Mouse (Mus musculus) heart, embryonic 13.5 days (tissue): ENCODE measurements around the gene Vars. TPM values are rescaled to one million over a fixed set of nuclear protein-coding genes. Genes with fewer than 3 reads are reported as not detected.
"Not testable (repeated sequence)": the region's sequence is repeated elsewhere in the genome, so short reads cannot be mapped to it uniquely, and the experiment has no call there.

ENCODE experiments used
- ATAC-seq: fragments of 200-750 bp; cut with Nextera tagmentation; 2 replicates; pipeline ENCODE4 v1.8.0; 2017; ENCODE audit warnings: moderate TSS enrichment; ENCODE audit not compliant: insufficient number of reproducible peaks, low FRiP score, low TSS enrichment; ENCODE audit errors: extremely low read depth
- H3K27ac ChIP-seq: fragments of 300-500 bp; sonication (generic); replicated peaks from 2 replicates; pipeline ENCODE4 v1.5.1; 2015; ENCODE audit warnings: moderate library complexity, mild to moderate bottlenecking, inconsistent platforms
- H3K27me3 ChIP-seq: fragments of 300-500 bp; sonication (generic); replicated peaks from 2 replicates; pipeline ENCODE4 v1.6.1; 2015; ENCODE audit warnings: mild to moderate bottlenecking, inconsistent platforms
- H3K36me3 ChIP-seq: fragments of 300-500 bp; sonication (generic); 2 replicates; pipeline ENCODE4 v1.6.1; 2015; ENCODE audit warnings: mild to moderate bottlenecking, inconsistent platforms
- H3K4me1 ChIP-seq: fragments of 300-500 bp; sonication (generic); 2 replicates; pipeline ENCODE4 v1.6.1; 2015; ENCODE audit warnings: inconsistent platforms
- H3K4me2 ChIP-seq: fragments of 300-500 bp; sonication (generic); 2 replicates; pipeline ENCODE4 v1.6.1; 2015; ENCODE audit warnings: inconsistent platforms, mild to moderate bottlenecking, moderate library complexity
- H3K4me3 ChIP-seq: fragments of 300-500 bp; sonication (generic); 2 replicates; pipeline ENCODE4 v1.5.1; 2015; ENCODE audit warnings: moderate library complexity, mild to moderate bottlenecking, inconsistent platforms
- H3K9ac ChIP-seq: fragments of 300-500 bp; sonication (generic); 2 replicates; pipeline ENCODE4 v1.6.1; 2015; ENCODE audit warnings: inconsistent platforms, mild to moderate bottlenecking, moderate library complexity
- H3K9me3 ChIP-seq: fragments of 300-500 bp; sonication (generic); 2 replicates; pipeline ENCODE4 v1.6.1; 2016; ENCODE audit warnings: inconsistent platforms
- WGBS: fragments of 180-500 bp; shearing (Covaris S2); methylation state at CpG from one replicate; pipeline ENCODE4 v1.1.7; 2015; ENCODE audit warnings: mixed read lengths; 5-methylcytosine and 5-hydroxymethylcytosine counted together
- polyA plus RNA-seq: library from polyadenylated mRNA; unstranded; fragments of >200 nt; fragmentation: Nextera tagmentation; extraction: Ambion mirVana; gene quantifications from 2 replicates; pipeline ENCODE4 v1.2.1, GENCODE M21; 2015

The Vars gene
- polyA plus RNA-seq, 1 experiment from 2014 or later: 63.0 TPM

DNA sequence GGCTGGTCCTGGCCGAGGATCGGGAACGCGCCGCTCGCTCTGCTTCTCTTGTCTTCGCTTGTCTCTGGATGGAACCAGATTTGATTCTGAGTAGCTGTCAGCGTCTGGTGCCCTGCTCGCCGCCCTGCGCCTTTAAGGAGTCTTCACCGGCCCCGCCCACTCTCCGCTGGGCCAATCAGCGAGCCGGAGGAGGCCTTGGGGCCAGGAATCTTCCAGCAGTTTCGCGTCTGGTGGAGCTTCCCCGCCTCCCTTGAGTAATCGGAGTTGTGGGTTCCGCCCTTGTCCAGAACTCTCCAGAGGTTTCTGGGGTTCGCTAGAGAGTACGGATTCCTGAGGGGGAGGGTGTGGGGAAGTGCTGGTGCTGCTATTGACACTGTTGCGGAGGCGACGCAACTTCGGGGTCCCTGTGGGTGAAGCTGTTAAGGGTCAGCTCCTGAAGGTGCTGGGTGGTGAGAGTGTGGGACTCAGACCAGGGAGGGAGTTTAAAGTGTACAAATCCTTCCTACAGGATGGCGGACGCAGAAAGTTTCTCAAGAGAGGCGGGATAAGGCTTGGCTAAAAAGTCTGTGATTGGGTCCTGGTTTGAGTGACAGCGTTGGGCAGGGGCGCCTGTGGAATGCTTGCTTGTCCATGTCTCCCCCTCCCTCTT, 41.5 kb upstream of the Vars start, which contains the start of gene Hspa1b:
Gene Hspa1b, minus strand, starts transcription at position 109 of the 649 bp plus-strand sequence.
- Histone ChIP-seq H3K27me3 (peaks cover 40% of the 10 kb centered on the region), H3K9ac (peak within 1 kb of the TSS; percentile 84), H3K4me3 (peak within 1 kb of the TSS; percentile 64), H3K4me2 (peak within 1 kb of the TSS; percentile 85), H3K27ac (peak within 1 kb of the TSS; percentile 97)
- peak; percentile 88 for ATAC-seq
- H3K36me3 ChIP-seq, H3K9me3 ChIP-seq, H3K4me1 ChIP-seq: not testable (repeated sequence)
- under 1% methylated on average over 32 of the region's 32 CpGs for WGBS

DNA sequence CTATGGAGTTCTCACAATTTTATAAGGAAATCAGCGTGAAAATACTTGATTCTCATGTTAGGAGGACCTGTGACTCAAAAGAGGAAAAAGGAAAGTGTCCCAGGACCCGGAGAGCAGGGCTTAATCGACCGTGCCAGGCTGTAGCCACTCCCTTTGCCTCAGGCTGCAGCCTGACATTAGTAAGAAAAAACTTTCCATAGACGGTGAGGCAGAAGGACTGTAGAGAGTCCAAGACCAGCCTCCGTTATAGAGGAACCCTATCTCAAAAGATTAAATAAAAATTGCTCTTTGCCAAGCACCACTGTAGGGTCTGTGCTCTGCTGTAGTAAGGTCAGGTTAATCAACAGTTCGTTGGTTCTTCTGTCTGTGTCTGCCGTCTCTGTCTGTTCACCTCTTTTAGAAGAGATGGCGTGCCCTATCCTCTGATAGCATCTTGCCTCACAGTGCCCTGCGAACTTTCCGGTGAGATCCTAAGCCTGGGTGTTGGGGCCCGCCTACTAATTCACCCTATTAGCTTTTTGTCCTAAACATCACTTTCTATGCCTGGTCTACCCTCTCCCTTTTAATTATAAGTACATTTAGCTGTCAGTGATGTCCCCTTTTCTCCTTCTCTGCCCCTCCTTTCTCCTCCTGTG, 40.8 kb upstream of the Vars start:
- Histone ChIP-seq H3K4me1 (peaks cover 12% of the 10 kb centered on the region), H3K4me3 (peak overlapping the region; percentile 64), H3K4me2 (peak overlapping the region; percentile 85), H3K9ac (peak overlapping the region; percentile 84), H3K36me3 (no peaks in the 10 kb centered on the region), H3K9me3 (no peaks in the 10 kb centered on the region), H3K27ac (peak overlapping the region; percentile 97), H3K27me3 (peaks cover 37% of the 10 kb centered on the region)
- no peak for ATAC-seq
- WGBS: 11% methylated on average over 12 of the region's 12 CpGs

DNA sequence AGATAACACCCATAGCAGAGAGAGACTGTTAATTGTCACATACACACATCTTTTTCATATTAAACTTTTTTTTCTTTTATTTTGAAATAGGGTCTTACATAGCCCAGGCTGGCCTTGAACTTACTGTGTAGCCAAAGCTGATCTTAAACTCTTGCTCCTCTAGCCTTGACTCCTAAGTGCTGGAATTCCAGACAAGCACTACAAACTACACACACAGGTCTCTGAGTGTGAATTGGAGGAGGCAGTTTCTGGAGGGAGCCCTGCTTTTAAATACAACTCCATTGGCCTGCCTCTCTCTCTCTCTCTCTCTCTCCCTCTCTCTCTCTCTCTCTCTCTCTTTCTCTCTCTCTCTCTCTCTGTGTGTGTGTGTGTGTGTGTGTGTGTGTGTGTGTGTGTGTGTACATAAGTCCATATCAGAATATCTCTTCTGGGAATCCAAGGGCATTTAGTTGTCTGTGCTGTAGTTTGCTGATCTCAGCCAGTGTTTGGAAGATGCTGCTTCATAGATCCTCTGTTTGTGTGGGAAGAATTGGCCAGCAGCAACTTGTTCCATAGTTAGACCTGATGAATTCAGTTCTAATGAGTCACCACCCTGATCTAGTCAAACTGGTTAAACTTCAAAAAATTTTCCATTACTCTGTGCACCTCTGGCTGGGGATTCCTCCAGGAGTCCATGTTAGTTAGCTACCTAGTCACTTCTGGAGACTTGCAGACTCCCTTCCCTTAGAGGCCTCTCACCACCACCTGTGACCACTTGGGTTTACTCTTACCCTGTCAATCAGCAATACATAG, 39.9 kb upstream of the Vars start:
- no peaks in the 10 kb centered on the region for H3K9me3 ChIP-seq
- H3K9ac ChIP-seq: no peak overlapping the region
- no peak overlapping the region for H3K4me2 ChIP-seq
- no peaks in the 10 kb centered on the region for H3K36me3 ChIP-seq
- H3K4me3 ChIP-seq: no peak overlapping the region
- ATAC-seq: no peak
- peaks cover 35% of the 10 kb centered on the region for H3K27me3 ChIP-seq
- no peak overlapping the region for H3K27ac ChIP-seq
- peaks cover 16% of the 10 kb centered on the region for H3K4me1 ChIP-seq

DNA sequence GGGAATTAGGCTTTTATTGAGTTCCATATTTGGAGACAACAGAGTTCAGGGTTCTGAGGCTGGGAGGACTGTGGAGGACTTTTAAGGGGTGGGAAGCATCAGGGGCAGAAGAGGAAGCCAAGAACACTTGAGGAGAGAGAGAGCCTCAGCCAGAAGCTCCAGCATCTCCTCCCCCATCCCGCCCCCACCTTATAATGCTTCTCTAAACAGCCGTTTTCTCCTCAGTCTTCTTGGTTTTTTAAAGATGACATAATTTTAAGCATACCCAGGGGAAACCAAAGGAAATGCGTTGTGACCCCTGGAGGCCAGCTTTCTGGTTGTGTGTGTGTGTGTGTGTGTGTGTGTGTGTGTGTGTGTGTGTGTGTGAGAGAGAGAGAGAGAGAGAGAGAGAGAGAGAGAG, 38.7 kb upstream of the Vars start:
- Histone ChIP-seq H3K9me3 (no peaks in the 10 kb centered on the region), H3K36me3 (no peaks in the 10 kb centered on the region), H3K4me1 (peaks cover 17% of the 10 kb centered on the region), H3K27me3 (peaks cover 28% of the 10 kb centered on the region), H3K27ac (no peak overlapping the region), H3K4me2 (no peak overlapping the region), H3K9ac (peak overlapping the region; percentile 14; the same call in 1 of the 2 replicates), H3K4me3 (no peak overlapping the region)
- no peak for ATAC-seq
- 37% methylated on average over 3 of the region's 3 CpGs for WGBS

DNA sequence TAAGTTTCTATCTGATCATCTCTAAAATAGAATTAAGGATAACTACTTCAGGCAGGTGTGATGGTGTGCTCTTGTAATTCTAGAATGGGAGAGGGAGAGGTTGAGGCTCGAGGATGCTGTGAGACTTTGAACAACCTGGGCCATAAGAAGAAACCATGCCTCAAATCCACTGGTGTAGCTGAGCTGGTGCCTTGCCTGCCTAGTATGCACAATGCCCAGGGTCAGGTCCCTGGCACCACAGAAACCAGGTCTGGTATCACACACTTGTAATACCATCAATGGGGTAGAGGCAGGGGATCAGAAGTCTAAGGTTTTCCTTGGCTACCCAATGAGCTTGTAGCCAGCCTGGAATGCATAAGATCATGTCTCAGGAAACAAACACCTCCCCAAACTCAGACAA, 37.9 kb upstream of the Vars start:
- no peak overlapping the region for H3K9ac ChIP-seq
- no peaks in the 10 kb centered on the region for H3K36me3 ChIP-seq
- H3K27ac ChIP-seq: no peak overlapping the region
- no peak overlapping the region for H3K4me3 ChIP-seq
- ATAC-seq: no peak
- H3K27me3 ChIP-seq: peaks cover 32% of the 10 kb centered on the region
- WGBS: 60% methylated on average over 1 of the region's 1 CpGs
- H3K4me1 ChIP-seq: peaks cover 19% of the 10 kb centered on the region
- H3K4me2 ChIP-seq: no peak overlapping the region
- H3K9me3 ChIP-seq: no peaks in the 10 kb centered on the region

DNA sequence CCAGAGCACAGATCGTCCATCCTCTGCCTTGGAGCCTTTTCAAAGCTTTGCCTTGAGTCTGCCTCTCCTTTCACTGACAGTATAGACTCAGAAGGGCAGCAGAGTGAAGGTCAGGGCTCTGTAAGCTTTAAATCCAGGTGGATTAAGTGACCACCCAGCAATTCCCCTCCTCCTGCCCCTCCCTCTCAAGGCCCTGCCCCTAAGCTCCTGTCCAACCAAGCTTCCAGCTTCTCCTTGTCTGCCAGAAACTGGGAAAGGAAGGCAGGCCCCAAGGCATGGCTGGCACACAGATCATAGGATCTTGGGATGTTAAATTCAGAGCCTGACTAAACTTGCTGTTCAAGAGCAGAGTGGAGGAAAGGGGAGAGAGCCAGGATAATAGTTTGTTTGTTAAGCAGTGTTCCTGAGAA, 36.1 kb upstream of the Vars start:
- Histone ChIP-seq H3K4me1 (peaks cover 19% of the 10 kb centered on the region), H3K9ac (peak overlapping the region; percentile 34), H3K4me3 (no peak overlapping the region), H3K9me3 (no peaks in the 10 kb centered on the region), H3K27me3 (peaks cover 51% of the 10 kb centered on the region), H3K4me2 (no peak overlapping the region), H3K36me3 (no peaks in the 10 kb centered on the region), H3K27ac (0 out of 2 replicates have a peak overlapping the region, but pooled peaks have one; percentile 28)
- 7% methylated on average over 1 of the region's 1 CpGs for WGBS
- no peak for ATAC-seq

DNA sequence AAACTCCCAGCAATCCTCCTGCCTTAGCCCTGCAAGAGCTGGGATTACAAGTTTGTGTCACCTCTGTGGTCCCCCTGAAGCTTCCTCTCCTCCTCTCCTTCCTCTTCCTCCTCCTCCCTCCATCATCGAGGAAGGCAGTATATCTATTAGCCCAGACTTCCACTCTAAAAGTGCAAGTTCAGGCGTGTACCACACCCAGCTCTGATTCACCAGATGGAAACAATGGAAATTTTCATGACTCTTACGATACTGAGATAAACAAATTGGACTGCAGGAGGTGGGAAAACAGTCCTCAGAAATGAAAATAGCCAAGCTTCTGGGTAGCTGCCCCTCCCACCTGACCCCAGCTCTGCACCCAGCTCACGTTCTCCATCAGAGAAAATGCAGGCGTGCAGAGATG, 35.2 kb upstream of the Vars start:
- Histone ChIP-seq H3K36me3 (no peaks in the 10 kb centered on the region), H3K4me2 (no peak overlapping the region), H3K27me3 (peaks cover 54% of the 10 kb centered on the region), H3K9me3 (no peaks in the 10 kb centered on the region), H3K4me1 (peaks cover 11% of the 10 kb centered on the region; the same call in 1 of the 2 replicates), H3K27ac (0 out of 2 replicates have a peak overlapping the region, but pooled peaks have one; percentile 20), H3K9ac (no peak overlapping the region), H3K4me3 (no peak overlapping the region)
- WGBS: 49% methylated on average over 5 of the region's 5 CpGs
- no peak for ATAC-seq

DNA sequence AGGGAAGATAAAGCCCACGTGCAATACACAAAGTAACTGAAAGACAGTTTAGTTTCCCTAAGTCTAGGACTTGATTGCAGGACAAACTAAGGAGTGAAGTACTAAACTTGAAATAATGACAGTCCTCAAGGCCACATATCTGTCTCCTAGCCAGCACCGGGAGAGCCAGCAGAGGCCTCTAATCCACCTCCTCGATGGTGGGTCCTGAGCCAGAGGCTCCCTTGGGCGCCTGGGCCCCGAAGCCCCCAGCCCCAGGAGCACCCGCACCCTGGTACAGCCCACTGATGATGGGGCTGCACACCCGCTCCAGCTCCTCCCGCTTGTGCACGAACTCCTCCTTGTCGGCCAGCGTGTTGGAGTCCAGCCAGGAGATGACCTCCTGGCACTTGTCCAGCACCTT, 31.0 kb upstream of the Vars start, which contains the start of gene Gm20481:
Gene Gm20481, plus strand, starts transcription at position 91 of the 400 bp plus-strand sequence.
- H3K4me2 ChIP-seq, H3K9ac ChIP-seq, H3K4me3 ChIP-seq, H3K36me3 ChIP-seq, H3K27ac ChIP-seq, ATAC-seq, H3K9me3 ChIP-seq: not testable (repeated sequence)
- peaks cover 19% of the 10 kb centered on the region for H3K4me1 ChIP-seq
- 55% methylated on average over 7 of the region's 11 CpGs for WGBS
- H3K27me3 ChIP-seq: peaks cover 41% of the 10 kb centered on the region

DNA sequence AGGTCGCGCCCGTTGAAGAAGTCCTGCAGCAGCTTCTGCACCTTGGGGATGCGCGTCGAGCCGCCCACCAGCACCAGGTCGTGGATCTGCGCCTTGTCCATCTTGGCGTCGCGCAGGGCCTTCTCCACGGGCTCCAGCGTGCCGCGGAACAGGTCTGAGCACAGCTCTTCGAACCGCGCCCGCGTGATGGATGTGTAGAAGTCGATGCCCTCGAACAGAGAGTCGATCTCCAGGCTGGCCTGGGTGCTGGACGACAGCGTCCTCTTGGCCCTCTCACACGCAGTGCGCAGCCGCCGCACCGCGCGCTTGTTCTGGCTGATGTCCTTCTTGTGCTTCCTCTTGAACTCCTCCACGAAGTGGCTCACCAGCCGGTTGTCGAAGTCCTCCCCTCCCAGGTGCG, 29.9 kb upstream of the Vars start:
- peaks cover 14% of the 10 kb centered on the region for H3K4me1 ChIP-seq
- H3K9me3 ChIP-seq, H3K27ac ChIP-seq, H3K4me3 ChIP-seq, H3K9ac ChIP-seq, H3K36me3 ChIP-seq, ATAC-seq, H3K4me2 ChIP-seq: not testable (repeated sequence)
- 37% methylated on average over 26 of the region's 37 CpGs for WGBS
- peaks cover 35% of the 10 kb centered on the region for H3K27me3 ChIP-seq

DNA sequence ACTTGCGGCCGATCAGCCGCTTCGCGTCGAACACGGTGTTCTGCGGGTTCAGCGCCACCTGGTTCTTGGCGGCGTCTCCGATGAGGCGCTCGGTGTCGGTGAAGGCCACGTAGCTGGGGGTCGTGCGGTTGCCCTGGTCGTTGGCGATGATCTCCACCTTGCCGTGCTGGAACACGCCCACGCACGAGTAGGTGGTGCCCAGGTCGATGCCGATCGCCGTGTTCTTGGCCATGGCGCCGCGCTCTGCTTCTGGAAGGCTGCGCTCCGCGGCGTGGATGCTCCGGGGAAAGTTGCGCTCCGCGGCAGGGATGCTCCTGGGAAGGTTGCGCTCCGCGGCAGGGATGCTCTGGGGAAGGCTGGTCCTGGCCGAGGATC, 29.1 kb upstream of the Vars start:
- not testable (repeated sequence) for H3K36me3 ChIP-seq, H3K27ac ChIP-seq, H3K9ac ChIP-seq, H3K9me3 ChIP-seq
- 4% methylated on average over 31 of the region's 43 CpGs for WGBS
- Histone ChIP-seq H3K4me1 (peaks cover 14% of the 10 kb centered on the region), H3K4me2 (peak overlapping the region; percentile 82), H3K27me3 (peaks cover 31% of the 10 kb centered on the region), H3K4me3 (peak overlapping the region; percentile 57)
- peak; percentile 33 for ATAC-seq

DNA sequence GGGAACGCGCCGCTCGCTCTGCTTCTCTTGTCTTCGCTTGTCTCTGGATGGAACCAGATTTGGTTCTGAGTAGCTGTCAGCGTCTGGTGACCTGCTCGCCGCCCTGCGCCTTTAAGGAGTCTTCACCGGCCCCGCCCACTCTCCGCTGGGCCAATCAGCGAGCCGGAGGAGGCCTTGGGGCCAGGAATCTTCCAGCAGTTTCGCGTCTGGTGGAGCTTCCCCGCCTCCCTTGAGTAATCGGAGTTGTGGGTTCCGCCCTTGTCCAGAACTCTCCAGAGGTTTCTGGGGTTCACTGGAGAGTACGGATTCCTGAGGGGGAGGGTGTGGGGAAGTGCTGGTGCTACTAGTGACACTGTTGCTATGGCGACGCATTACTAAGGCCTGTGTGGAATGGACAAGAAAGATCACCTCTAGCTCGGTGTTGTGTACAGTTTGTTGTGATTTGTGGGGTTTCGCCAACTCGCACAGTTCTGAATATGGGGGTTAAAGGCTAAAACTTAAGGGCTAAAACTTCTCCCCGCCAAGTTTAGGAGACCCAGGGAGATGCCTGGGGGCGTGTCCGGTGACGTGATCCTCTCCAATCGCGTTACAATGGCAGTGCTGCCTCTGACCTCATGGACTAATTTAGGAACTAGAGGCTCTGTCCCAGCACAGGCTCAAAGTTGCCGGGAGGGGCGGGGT, 28.6 kb upstream of the Vars start, which contains the start of the genes Hspa1a and Hspa1l:
Gene Hspa1a, minus strand, starts transcription at position 88 of the 681 bp plus-strand sequence.
Gene Hspa1l, plus strand, starts transcription at position 635 of the 681 bp plus-strand sequence.
- ATAC-seq: peak; percentile 89
- Histone ChIP-seq H3K9ac (peak within 1 kb of the TSS; percentile 77), H3K4me2 (peak within 1 kb of the TSS; percentile 82), H3K27me3 (peaks cover 31% of the 10 kb centered on the region), H3K27ac (peak within 1 kb of the TSS; percentile 78), H3K4me1 (peaks cover 13% of the 10 kb centered on the region), H3K4me3 (peak within 1 kb of the TSS; percentile 57)
- H3K9me3 ChIP-seq, H3K36me3 ChIP-seq: not testable (repeated sequence)
- WGBS: 1% methylated on average over 33 of the region's 33 CpGs
